Mouse (Mus musculus) 3134 (cell line): Measurements from ENCODE around the gene Spata9.

ENCODE experiments used
- DNase-seq: peaks from one replicate; pipeline ENCODE4 v3.0.0-alpha.2; 2011; ENCODE audit warnings: low spot score; ENCODE audit not compliant: insufficient read length; ENCODE audit errors: extremely low read depth

Spata9 gene

DNA sequence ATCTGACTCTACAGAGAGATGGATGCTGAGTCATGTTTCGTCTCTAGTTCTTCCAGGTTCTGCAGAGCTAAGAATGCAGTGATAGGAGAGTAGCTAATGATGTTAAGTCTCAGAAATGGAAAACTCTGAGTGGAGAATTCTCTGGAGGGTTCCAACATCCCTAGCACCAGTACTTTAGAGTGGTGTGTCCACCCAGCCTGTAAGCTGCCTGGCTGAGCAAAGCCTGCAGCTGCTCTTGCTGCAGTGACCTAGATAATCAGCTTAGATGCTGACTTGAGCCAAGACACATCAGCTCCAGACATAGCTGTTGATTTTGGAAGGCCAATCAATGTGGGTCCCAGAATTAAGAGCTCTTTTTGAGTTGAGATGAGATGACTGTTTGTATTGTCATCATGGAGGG, 21.1 kb downstream of the Spata9 start:
- DNase-seq = no peak

DNA sequence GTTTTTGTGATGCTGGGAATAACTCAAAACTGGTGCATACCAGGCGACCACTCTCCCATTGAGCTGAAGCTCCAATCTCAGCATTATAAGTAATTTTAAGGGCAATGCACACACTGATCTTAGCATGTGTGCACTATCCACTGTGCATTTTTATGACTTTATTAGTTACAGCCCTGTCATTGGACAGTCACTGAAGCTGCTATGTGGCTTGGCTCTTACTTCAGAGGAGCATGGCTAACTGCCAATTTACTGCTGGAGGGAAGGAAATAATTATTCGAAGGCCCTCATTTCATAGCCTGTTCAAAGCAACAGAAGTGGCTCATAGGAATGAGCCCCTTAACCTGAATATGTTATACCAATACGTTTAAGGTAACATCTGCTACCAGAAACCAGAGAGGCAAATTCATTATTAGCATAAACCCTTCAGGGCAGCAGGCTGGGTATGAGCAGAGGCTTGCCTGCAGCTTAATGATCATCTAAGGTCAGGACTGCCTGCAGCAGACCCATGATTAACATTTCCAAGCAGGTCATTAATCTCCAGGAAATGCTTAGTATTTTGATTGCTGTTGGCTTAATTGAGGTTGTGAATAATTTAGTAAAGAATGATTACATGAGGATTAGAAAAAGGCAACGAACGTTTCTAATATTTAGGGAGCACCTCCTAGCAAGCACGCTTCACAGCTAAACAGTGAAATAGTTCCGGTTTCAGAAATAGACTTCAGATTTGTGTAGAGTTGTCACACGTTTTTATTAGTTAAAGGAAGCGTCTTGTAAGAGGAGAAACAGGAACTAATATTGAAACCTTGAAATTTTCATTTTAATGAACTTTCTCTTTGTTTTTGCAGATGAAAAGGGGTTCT, 25.4 kb downstream of the Spata9 start:
- DNase-seq = no peak

DNA sequence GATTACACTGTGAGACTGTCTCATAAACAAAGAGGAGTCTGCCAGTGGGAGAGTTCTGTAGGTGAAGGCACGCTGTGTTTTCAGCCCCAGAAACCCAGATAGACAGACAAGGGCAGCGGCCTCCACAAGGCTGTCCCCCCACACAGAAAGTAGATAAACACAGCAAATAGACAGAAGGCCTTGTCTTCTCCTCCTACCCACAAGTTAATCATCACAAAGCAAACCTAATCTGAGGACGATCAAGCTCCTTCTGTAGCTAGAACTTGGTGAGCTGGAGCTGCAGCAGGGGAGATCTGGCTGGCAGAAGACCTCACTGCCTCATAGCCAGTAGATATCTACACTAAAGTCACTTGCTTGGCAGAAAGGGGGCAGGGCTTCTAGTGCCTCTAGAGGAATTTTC, 36.3 kb downstream of the Spata9 start:
- no peak for DNase-seq

DNA sequence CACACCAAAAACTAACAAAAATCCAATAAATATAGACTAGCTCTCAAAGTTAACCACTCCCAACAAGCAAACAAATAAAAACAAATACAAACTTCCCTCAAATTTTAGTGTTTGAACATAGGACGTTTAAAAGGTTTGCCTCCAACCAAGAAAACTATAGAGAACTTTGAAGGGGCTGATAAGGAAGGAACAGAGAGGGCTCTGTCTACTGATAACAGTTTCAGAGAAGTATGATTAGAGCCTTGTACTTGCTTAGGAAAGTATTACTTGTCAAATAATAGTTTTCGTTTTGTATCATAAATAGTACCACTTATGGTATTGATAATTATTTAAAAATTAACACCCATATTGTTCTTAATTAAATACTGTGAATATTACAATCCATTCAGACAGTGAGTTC, 47.6 kb downstream of the Spata9 start:
- DNase-seq = no peak

DNA sequence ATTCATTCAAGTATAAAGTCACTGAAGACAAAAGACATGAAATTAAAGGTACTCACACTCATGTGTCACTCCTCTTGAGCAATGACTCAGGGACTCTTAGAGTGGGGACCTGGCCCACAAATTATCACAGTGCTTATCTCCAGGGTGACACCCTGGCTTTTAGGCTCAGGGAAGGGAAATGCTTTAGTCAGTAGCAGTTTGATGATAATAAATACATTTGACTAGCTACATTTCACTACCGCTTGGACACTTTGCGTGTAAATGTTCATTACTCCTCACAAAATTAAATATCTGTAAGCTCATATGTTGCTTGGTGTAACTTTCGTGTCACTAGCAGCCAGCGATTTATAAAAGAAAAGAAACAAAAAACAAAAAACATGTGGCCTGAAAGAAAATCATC, 50.5 kb downstream of the Spata9 start:
- DNase-seq = no peak

DNA sequence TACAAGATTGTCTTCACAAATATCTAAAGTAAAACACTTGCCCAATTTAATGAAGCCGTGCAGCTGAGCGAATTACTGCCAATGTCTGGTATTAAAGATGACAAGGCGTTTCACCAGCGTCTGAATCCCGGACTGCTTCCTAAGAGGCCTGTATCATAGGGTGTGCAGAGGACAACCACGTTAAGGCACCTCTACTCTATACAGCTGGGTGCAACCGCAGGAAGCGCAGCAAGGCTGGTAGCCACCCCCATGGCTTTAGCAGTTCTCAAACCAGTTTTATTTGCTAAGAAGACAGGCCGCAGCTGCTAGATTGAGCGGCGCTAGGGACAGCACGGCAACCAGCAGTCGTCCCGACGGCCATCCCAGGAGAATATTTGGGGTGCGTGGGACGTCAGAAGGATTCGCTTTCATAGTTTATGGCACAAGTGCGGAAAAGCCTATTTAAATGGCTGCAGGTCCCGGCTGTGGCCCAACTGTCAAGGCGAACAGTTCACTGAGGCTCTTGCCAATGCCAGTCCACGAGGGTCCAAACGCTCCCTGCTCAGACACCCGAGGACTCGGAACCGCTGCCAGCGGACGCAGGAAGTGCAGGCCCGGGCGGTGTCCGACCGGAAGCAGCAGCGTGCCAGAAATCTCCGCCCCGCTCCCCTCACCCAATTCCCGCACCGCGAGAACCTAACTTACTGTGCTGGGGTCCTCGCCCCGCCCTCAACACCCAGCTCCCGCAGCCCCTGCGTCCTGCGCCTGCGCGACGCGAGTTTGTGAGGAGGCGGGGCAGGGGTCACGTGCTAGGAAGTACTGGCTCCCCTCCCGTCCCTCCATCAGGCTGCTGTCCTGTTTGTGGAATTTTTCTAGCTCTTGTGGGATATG, 51.3 kb downstream of the Spata9 start, which contains the start of gene Rfesd:
Gene Rfesd, minus strand, starts transcription at position 746 of the 870 bp plus-strand sequence.
- peak; percentile 98 for DNase-seq

DNA sequence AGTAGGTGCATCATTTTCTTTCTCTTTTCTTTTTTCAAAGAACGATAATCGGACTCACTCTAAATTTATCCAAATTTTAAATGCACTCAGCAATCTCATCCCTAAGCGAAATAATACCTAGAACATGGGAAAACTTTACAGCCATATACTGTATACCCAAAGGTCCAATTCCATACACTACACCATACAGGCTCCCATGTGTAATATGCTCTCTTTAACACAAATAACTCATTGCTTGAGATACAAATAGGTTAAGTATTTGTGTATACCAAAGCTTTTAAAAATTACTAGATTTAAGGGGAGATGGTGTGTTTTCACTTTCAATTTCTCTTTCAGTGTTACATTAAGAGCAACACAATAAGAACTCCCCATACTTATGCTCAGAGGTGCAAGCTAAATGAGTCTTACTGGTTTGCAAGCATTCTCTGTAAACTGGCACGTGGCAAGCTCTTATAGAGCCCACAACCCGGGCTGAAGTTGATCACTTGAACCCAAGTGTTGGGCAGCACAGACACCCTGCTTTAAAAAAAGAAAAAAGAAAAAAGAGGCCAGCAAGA, 52.0 kb downstream of the Spata9 start:
- DNase-seq = no peak

DNA sequence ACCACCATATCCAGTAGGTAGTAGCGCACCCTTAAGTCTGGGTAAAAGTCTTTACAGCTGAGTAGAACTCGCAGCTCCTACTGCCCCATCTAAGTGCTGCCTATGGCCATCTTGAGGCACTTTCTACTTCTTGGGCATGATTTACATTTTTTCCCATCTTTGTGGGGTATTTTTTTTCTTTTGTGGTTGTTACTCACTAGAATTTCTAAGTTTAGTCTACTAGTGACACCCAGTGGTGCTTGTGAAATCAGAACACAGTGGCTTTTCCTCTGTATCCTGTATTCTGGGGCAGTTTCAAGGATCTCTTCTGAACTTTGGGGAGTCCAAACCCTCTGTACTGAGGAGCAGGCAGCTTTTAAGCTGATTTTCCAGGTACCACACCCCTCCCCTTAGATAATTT, 54.8 kb downstream of the Spata9 start:
- no peak for DNase-seq

DNA sequence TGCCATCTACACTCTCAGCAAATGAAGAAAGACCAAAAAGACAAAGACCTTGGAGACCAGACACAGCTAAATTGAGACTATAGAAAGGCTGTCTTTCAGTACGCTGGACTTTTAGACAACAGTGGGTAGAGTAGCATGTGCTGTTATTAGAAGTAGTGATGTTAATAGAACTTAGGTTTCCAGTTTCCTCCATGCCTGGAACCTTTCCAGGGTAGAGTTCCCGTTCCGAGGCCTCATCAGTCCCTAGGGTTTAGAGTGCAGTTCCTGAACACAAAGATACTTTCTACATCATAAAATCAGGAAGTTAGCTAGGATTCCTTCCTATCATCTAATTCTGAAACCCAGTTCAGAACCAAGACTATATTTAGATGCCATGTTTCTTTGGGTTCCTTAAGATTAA, 57.6 kb downstream of the Spata9 start:
- no peak for DNase-seq

DNA sequence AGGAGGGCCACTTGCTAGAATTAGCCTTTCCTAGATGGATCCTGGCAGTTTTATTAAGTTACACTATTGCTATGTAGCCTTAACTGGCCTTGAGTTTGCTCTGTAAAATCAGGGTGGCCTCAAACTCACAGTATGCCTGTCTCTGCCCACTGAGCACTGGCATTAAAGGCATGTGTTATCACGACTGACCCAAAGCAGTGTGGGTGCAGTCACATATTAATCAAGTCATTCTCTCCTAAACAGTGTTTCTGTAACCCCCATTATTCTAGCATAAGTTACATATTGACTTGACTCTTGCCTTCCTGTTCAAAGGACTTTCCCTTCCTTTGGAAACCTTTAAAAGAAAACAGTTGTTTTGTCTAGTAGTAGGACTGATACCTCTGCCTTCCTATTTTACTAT, 75.5 kb downstream of the Spata9 start:
- DNase-seq = no peak

DNA sequence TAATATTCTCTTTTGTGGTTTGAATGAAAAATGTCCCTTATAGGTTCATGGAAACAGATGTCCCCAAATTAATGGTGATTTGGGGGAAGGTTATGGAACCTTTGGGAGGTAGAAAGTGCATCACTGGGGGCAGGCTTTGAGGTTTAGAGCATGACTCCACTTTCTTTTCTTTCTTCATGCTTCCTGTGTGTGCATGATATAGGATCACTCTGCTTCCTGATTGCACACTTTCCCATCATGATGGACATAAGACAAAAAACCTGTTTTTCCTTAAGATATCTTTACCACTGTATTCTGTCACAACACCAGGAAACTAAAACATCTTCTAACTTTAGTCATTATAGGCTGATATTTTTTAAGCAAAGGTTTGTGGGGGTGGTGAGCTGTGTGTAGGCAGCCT, 78.0 kb downstream of the Spata9 start:
- DNase-seq = no peak
